Mouse (Mus musculus): ENCODE data around the gene Arid5b. TPM values are rescaled to one million over a fixed set of nuclear protein-coding genes. Genes with fewer than 3 reads are reported as not detected.
"Not testable (repeated sequence)": the region's sequence is repeated elsewhere in the genome, so short reads cannot be mapped to it uniquely, and the experiment has no call there.

Arid5b gene
- polyA plus RNA-seq, 1 experiment from 2014 or later = 42.1 TPM

GRCm38 (mm10) chr10:68104881-68105781 lies 173.4 kb downstream of the Arid5b start:
- no peaks in the 10 kb centered on the region for H3K36me3 ChIP-seq (ENCODE audit: control insufficient read depth, insufficient read depth, low read length)
- H3K27ac ChIP-seq (replicated peaks; ENCODE audit: low read depth, low read length) = peak overlapping the region; percentile 30; the same call in 1 of the 2 replicates
- no peaks in the 10 kb centered on the region for H3K27me3 ChIP-seq (ENCODE audit: control insufficient read depth, insufficient read depth, low read length)
- no peak overlapping the region for H3K4me3 ChIP-seq (ENCODE audit: low read depth, low read length)
- H3K9me3 ChIP-seq (ENCODE audit: control insufficient read depth, low read length) = no peaks in the 10 kb centered on the region
- WGBS = 51% methylated on average over 14 of the region's 14 CpGs
- H3K9ac ChIP-seq (ENCODE audit: low read length) = no peak overlapping the region
- ATAC-seq (ENCODE audit: insufficient number of reproducible peaks, low FRiP score, low TSS enrichment, low read depth) = no peak
- no peak overlapping the region for H3K4me2 ChIP-seq (ENCODE audit: low read depth, severe bottlenecking)
- DNase-seq (ENCODE audit: low spot score) = no peak
- peaks cover 7% of the 10 kb centered on the region; the same call in 1 of the 2 replicates for H3K4me1 ChIP-seq (ENCODE audit: control insufficient read depth, insufficient read depth, low read length)

DNA sequence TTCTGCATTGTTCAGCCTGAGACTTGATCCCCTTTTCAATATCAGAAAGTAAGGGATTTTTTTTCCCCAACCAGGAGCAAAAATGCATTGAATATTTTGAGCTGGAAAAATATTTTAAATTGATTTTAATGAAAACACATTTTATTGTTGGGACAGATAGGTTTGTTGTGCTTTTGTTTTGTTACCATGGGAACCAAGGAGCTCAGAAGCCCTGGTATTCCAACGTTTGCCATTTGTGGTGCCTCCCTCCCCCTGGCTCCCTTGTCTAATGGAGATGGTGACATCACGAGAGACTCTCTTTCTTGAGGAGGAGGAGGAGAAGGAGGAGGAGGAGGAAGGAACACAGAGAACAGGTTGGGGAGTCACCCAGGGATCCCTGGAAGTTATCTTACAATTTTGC lies 174.1 kb downstream of the Arid5b start:
- Histone ChIP-seq H3K9ac (ENCODE audit: low read length) (no peak overlapping the region), H3K4me1 (ENCODE audit: control insufficient read depth, insufficient read depth, low read length) (peaks cover 7% of the 10 kb centered on the region; the same call in 1 of the 2 replicates), H3K36me3 (ENCODE audit: control insufficient read depth, insufficient read depth, low read length) (no peaks in the 10 kb centered on the region), H3K27ac (replicated peaks; ENCODE audit: low read depth, low read length) (no peak overlapping the region; the same call in 1 of the 2 replicates), H3K9me3 (ENCODE audit: control insufficient read depth, low read length) (no peaks in the 10 kb centered on the region), H3K4me3 (ENCODE audit: low read depth, low read length) (no peak overlapping the region), H3K4me2 (ENCODE audit: low read depth, severe bottlenecking) (no peak overlapping the region), H3K27me3 (ENCODE audit: control insufficient read depth, insufficient read depth, low read length) (no peaks in the 10 kb centered on the region)
- ATAC-seq (ENCODE audit: insufficient number of reproducible peaks, low FRiP score, low TSS enrichment, low read depth) = no peak
- 39% methylated on average over 2 of the region's 2 CpGs for WGBS
- no peak for DNase-seq (ENCODE audit: low spot score)

DNA sequence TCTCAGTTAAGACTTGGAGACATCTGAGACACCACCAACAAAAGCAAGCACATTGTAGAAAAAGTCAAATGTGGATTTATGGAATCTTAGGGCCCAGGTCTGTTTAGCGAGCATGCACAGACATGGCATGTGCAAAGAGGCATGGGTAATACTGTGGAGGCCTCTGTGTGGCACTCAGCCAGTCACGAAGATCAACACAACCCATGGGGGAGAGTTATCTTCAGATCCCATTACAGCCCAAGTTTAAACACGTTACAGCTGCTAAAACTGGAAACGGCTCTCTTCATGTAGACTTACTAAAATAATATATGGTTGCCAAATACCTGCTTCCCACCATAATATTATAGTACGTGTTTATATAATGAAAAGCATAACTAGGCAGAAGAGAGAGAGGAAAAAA lies 174.6 kb downstream of the Arid5b start:
- Histone ChIP-seq H3K4me1 (ENCODE audit: control insufficient read depth, insufficient read depth, low read length) (peaks cover 7% of the 10 kb centered on the region; the same call in 1 of the 2 replicates), H3K27me3 (ENCODE audit: control insufficient read depth, insufficient read depth, low read length) (no peaks in the 10 kb centered on the region), H3K4me2 (ENCODE audit: low read depth, severe bottlenecking) (no peak overlapping the region), H3K27ac (replicated peaks; ENCODE audit: low read depth, low read length) (no peak overlapping the region), H3K36me3 (ENCODE audit: control insufficient read depth, insufficient read depth, low read length) (no peaks in the 10 kb centered on the region), H3K9me3 (ENCODE audit: control insufficient read depth, low read length) (no peaks in the 10 kb centered on the region), H3K9ac (ENCODE audit: low read length) (no peak overlapping the region), H3K4me3 (ENCODE audit: low read depth, low read length) (no peak overlapping the region)
- no peak for DNase-seq (ENCODE audit: low spot score)
- no peak for ATAC-seq (ENCODE audit: insufficient number of reproducible peaks, low FRiP score, low TSS enrichment, low read depth)
- WGBS = 63% methylated on average over 5 of the region's 5 CpGs

DNA sequence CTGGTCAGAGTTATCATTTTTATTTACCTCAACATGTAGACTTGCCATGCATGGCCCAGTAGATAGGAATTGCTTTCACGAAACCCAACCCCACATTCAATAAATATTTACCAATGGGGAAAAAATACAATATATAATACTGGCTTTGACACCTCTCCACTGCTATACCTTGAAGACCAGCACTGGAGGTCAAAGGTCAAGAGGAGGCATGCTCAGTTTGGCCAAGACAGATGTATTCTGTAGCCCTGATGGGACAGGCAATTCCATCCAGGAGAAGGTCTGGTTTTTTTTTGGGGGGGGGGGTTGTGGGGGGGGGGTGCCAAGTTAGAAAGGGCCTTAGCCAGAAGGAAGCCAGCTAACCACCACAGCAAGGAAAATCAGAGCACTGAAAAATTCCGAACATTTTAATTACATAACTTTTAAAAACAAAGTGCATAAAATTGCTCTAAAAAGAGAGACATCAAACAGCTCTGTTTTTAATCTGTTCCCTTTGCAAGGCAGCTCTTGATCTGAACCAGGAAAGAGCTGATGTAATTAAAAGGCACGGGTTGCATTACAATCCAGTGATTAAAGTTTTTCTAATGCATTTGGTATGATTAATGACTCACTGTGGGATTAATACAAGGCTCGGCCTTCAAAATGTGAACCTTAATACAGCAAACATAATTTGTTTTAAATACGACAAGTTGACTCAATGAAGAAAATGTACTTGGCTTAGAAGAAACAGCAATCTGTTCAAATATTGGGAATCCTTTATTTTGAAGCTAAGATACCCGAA lies 175.3 kb downstream of the Arid5b start:
- WGBS = 60% methylated on average over 6 of the region's 6 CpGs
- no peak for DNase-seq (ENCODE audit: low spot score)
- Histone ChIP-seq H3K27me3 (ENCODE audit: control insufficient read depth, insufficient read depth, low read length) (no peaks in the 10 kb centered on the region), H3K4me3 (ENCODE audit: low read depth, low read length) (no peak overlapping the region), H3K27ac (replicated peaks; ENCODE audit: low read depth, low read length) (no peak overlapping the region), H3K9me3 (ENCODE audit: control insufficient read depth, low read length) (no peaks in the 10 kb centered on the region), H3K36me3 (ENCODE audit: control insufficient read depth, insufficient read depth, low read length) (0 out of 2 replicates have a peak, but pooled peaks cover 2% of the 10 kb centered on the region), H3K4me2 (ENCODE audit: low read depth, severe bottlenecking) (no peak overlapping the region), H3K9ac (ENCODE audit: low read length) (no peak overlapping the region), H3K4me1 (ENCODE audit: control insufficient read depth, insufficient read depth, low read length) (peaks cover 7% of the 10 kb centered on the region; the same call in 1 of the 2 replicates)
- 0 out of 2 replicates have a peak, but pooled peaks have one; percentile 40 for ATAC-seq (ENCODE audit: insufficient number of reproducible peaks, low FRiP score, low TSS enrichment, low read depth)

DNA sequence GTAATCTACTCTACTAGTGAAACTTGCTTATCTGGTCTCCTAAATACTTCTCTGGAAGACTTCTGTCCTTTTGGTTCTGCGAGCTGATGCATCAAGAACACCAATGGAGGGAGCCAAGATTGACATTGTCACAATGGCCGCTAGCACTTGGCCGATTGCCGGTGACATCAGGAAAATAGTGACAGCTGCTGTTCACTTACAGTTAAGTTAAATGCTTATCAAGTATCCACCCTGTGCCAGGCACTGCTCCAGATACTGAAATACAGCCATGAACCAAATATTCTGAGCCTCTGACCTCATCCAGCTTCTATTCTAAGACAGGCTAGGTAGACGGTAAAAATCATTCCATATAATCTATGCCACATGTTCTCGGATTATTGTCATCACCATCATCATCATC lies 176.0 kb downstream of the Arid5b start:
- Histone ChIP-seq H3K27me3 (ENCODE audit: control insufficient read depth, insufficient read depth, low read length) (no peaks in the 10 kb centered on the region), H3K4me1 (ENCODE audit: control insufficient read depth, insufficient read depth, low read length) (peaks cover 7% of the 10 kb centered on the region; the same call in 1 of the 2 replicates), H3K9ac (ENCODE audit: low read length) (no peak overlapping the region), H3K27ac (replicated peaks; ENCODE audit: low read depth, low read length) (no peak overlapping the region), H3K9me3 (ENCODE audit: control insufficient read depth, low read length) (no peaks in the 10 kb centered on the region), H3K4me2 (ENCODE audit: low read depth, severe bottlenecking) (no peak overlapping the region), H3K36me3 (ENCODE audit: control insufficient read depth, insufficient read depth, low read length) (peaks cover 8% of the 10 kb centered on the region; the same call in 1 of the 2 replicates), H3K4me3 (ENCODE audit: low read depth, low read length) (no peak overlapping the region)
- no peak for DNase-seq (ENCODE audit: low spot score)
- 93% methylated on average over 6 of the region's 6 CpGs for WGBS
- no peak for ATAC-seq (ENCODE audit: insufficient number of reproducible peaks, low FRiP score, low TSS enrichment, low read depth)

DNA sequence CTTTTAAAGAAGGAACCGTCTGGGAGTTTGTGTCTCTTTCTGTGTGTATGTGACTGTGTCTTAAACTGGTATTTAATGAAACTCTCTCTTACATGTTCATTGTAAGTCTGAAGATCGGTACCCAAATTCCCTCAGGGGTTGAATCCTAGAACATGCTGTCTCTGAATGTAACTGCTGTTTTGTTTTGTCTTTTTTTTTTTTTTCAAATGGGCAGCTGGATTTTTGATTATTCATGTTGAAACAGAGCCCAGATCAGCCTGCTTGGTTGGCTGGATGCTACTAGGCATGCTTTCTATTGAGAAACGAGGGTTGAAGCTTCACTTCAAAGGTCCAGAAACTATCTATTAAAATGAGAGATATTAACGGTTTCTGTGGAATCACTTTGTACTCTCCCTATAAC lies 177.3 kb downstream of the Arid5b start:
- no peak for DNase-seq (ENCODE audit: low spot score)
- Histone ChIP-seq H3K27ac (replicated peaks; ENCODE audit: low read depth, low read length) (no peak overlapping the region), H3K4me2 (ENCODE audit: low read depth, severe bottlenecking) (no peak overlapping the region), H3K4me1 (ENCODE audit: control insufficient read depth, insufficient read depth, low read length) (peaks cover 7% of the 10 kb centered on the region; the same call in 1 of the 2 replicates), H3K4me3 (ENCODE audit: low read depth, low read length) (no peak overlapping the region), H3K36me3 (ENCODE audit: control insufficient read depth, insufficient read depth, low read length) (peaks cover 14% of the 10 kb centered on the region; the same call in 1 of the 2 replicates), H3K9ac (ENCODE audit: low read length) (no peak overlapping the region), H3K9me3 (ENCODE audit: control insufficient read depth, low read length) (no peaks in the 10 kb centered on the region), H3K27me3 (ENCODE audit: control insufficient read depth, insufficient read depth, low read length) (no peaks in the 10 kb centered on the region)
- WGBS = 83% methylated on average over 4 of the region's 4 CpGs
- no peak for ATAC-seq (ENCODE audit: insufficient number of reproducible peaks, low FRiP score, low TSS enrichment, low read depth)

GRCm38 (mm10) chr10:68100506-68100905 lies 178.0 kb downstream of the Arid5b start:
- Histone ChIP-seq H3K9ac (ENCODE audit: low read length) (no peak overlapping the region), H3K9me3 (ENCODE audit: control insufficient read depth, low read length) (no peaks in the 10 kb centered on the region), H3K4me3 (ENCODE audit: low read depth, low read length) (no peak overlapping the region), H3K27me3 (ENCODE audit: control insufficient read depth, insufficient read depth, low read length) (no peaks in the 10 kb centered on the region), H3K4me2 (ENCODE audit: low read depth, severe bottlenecking) (no peak overlapping the region), H3K4me1 (ENCODE audit: control insufficient read depth, insufficient read depth, low read length) (peaks cover 2% of the 10 kb centered on the region; the same call in 1 of the 2 replicates), H3K36me3 (ENCODE audit: control insufficient read depth, insufficient read depth, low read length) (peaks cover 14% of the 10 kb centered on the region; the same call in 1 of the 2 replicates), H3K27ac (replicated peaks; ENCODE audit: low read depth, low read length) (no peak overlapping the region)
- ATAC-seq (ENCODE audit: insufficient number of reproducible peaks, low FRiP score, low TSS enrichment, low read depth) = no peak
- DNase-seq (ENCODE audit: low spot score) = no peak
- 71% methylated on average over 8 of the region's 8 CpGs for WGBS

DNA sequence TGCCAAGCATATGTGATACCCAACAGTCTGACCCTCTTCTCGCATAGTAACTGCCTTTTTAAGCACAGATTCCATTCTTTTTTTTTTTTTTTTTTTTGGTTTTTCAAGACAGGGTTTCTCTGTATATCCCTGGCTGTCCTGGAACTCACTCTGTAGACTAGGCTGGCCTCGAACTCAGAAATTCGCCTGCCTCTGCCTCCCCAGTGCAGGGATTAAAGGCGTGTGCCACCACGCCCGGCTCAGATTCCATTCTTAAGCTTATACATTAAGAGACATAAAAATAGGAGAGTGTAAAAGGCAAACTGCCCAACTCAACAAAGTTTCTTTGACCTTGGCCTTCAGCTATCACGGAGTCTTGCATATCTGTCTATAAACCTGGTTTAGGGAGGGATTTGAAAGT lies 178.7 kb downstream of the Arid5b start:
- H3K4me1 ChIP-seq (ENCODE audit: control insufficient read depth, insufficient read depth, low read length); H3K27ac ChIP-seq (replicated peaks; ENCODE audit: low read depth, low read length); ATAC-seq (ENCODE audit: insufficient number of reproducible peaks, low FRiP score, low TSS enrichment, low read depth); H3K9ac ChIP-seq (ENCODE audit: low read length); H3K27me3 ChIP-seq (ENCODE audit: control insufficient read depth, insufficient read depth, low read length); DNase-seq (ENCODE audit: low spot score); H3K4me2 ChIP-seq (ENCODE audit: low read depth, severe bottlenecking); H3K9me3 ChIP-seq (ENCODE audit: control insufficient read depth, low read length); H3K4me3 ChIP-seq (ENCODE audit: low read depth, low read length): not testable (repeated sequence)
- 90% methylated on average over 7 of the region's 7 CpGs for WGBS
- H3K36me3 ChIP-seq (ENCODE audit: control insufficient read depth, insufficient read depth, low read length) = peaks cover 14% of the 10 kb centered on the region; the same call in 1 of the 2 replicates
